Mouse (Mus musculus): Measurements from ENCODE around the gene Lnx2.

- TF ChIP-seq CTCF (IDR thresholded peaks at IDR 0.05; ENCODE audit: low read depth) (no peak), EP300 (optimal IDR thresholded peaks at IDR 0.05) (no peak)
Observed at GRCm38 (mm10) chr5:147086816-147087215, 10.4 kb upstream of the Lnx2 start.
